Mouse (Mus musculus) adrenal gland, adult 2 months (tissue): ENCODE data around the gene Actb. TPM values are rescaled to one million over a fixed set of nuclear protein-coding genes. Genes with fewer than 3 reads are reported as not detected.
A peak's percentile ranks its signal among the peaks of the same experiment; 100 is the strongest.

Source experiments
- DNase-seq: peaks from one replicate; pipeline ENCODE4 v3.0.0; 2021
- polyA plus RNA-seq: library from polyadenylated mRNA; depleted of rRNA; stranded (reverse); fragments of >200 nt; gene quantifications from 2 replicates; pipeline ENCODE4 v1.2.3, GENCODE M21; 2012; rRNA removed
- total RNA-seq, 2 experiments: library from RNA; stranded (reverse); gene quantifications; 2 replicates each; pipeline ENCODE4 v1.2.3; 2021

The Actb gene
- total and polyA plus RNA-seq, 3 experiments, result 3,681 to 4,221 (median 3,786) TPM

DNA sequence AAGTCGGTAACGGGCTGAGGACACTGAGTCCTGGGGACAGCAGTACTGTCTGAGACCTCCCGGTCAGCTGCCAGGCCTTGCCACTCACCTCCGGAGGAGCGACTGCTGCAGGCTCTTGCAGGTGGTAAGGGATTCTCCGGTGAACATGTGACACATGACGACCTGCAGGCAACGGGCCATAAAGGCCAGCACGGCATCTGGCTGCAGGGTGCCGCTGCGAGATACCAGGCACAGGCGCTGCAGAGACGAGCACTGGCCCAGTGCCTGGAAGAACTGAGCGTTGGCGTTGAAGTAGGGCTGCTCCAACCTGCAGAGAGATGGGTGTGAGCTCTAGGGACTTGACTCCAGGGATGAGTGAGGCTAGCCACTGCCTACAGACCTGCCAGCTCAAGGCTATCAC, 28.0 kb downstream of the Actb start:
- no peak for DNase-seq

DNA sequence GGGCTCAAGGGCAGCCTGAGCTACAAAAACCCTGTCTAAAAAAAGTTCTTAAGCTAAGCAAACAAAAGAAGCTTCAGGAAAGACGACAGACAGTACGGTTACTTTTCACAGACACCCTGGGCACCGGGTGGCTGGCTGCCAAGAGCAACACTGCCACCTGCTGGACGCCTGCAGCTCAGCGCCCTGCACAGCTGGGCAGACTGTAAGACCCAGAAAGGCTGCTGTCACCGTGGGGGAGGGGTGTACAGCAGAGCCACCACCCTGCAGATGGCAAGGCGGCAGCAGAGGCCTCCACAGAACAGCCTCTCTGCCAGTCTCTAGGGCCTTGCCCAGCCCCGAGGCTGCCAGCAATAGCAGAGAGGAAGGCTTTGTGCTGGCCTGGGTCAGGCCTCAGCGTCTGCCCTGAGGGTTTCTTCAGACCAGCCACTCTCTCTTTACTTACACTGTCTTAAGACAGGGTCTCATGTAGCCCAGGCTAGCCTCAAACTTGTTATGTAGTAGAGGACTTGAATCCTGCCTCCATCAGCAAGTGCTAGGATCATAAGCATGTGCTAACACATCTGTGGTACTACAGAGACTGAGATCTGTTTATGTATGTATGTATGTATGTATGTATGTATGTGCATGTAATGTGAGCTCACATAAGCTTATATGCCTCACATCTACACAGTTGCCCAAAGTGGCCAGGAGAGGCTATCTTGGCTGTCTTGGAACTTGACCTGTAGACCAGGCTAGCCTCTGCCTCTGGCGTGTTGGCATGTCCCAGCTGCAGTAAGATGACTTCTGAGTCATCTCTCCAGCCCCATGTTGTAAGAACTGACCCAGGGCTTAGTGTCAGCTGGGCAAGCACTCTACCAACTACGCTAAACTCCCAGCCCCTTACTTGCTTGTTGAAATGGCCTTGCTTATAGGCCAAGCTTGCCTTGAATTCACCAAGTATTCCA, 28.9 kb downstream of the Actb start:
- peak; percentile 88 for DNase-seq

DNA sequence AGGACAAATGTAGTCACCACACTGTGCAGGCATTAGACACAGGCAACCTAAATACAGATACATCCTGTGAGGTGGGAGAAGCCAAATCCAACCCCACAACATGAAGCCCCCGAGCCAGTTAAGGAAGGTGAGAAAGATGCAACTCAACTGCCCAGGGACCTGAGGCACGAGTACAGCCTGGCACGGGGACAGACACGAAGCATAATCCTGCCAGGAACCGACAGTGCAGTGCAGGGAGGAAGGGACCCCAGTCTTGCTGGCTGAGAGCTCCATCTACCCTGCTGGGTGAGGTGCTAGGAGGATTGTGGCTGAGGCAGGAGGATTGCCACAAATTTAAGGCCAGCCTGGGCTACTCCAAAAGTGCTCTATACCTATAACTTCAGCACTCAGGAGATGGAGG, 29.7 kb downstream of the Actb start:
- no peak for DNase-seq

DNA sequence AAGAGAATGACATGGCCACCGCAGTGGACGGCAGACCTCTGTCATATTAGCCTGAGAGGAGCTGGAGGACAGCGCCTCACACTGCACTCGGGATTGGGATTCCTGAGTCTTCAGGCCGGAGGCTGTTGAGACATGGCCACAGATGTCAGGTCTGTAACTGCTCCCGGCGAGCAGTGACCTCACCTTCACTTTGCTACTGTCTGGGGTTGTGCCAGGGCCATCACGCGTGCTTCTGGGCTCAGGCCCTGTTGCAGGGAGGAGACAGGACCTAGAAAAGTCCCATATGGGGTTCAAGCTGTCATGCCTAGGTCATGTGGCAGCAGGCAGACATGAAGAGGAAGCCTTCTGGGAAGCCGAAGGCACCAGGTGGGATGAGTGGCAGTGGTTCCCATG, 31.0 kb downstream of the Actb start:
- DNase-seq, result no peak

DNA sequence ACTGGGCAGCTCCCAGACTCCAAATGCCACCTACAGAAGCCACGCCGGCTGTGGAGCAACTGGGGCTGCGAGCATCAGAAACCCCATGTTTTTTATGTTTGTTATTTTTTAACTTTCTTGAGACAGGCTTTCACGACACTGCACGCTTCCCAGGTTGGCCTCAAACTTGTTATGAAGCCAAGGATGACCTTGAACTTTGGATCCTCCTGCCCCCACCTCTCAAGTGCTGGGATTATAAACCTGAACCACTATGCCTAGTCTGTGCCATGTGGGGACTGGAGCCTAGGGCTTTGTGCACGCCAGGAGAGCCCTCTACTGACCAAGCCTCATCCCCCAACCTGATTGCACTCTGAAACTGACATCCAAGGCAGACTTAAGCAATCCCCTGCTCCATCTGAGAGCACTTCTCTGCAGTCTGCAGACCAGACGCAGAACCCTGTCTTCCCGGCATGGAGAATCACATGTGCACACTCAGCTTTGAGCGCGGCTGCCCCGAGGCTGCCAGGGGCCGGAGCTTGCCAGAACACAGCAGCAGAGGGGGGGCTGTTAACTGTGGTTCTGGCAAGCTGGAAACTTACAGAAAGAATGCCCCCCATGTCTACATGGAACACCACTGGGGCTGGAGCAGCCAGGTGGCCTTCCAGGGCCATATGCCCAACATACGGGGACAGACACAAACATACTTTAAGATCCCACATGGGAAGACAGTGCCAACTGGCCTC, 31.6 kb downstream of the Actb start:
- DNase-seq, result no peak

DNA sequence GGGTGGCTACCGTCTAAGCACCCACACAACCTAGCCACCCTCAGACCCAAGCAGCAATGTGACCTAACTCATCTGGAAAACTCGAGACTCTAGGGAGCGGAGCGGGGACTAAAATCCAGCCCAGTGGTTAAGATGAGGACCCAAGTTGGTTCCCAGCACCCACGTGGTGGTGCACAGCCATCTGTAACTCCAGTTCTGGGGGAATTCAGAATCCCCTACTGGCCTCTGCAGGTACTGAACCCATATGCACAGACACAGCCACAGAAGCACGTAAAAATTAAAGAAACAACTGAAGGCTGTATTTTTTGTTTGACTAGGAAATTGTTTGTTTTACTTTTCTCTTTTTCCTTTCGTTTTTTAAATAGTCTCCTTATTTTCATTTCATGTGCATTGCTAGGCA, 32.8 kb downstream of the Actb start:
- no peak for DNase-seq

DNA sequence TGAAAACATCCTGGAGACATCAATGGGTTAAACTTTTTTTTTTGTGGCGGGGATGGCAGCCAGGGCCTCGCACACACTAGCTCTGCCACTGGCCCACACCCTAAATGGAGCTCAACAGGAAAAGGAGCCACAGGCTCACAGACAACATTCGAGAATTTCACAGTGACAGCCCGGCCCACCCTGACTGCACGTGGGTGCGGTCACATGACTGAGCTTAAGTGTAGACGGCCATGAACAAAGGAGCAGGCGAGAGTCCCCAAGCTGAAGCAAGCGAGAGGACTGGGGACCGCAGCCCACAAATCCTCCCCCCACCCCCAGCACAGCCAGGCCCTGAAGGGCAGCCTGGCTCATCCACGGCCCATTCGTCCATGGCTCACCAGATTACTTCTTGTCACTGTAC, 34.8 kb downstream of the Actb start:
- DNase-seq, result no peak

DNA sequence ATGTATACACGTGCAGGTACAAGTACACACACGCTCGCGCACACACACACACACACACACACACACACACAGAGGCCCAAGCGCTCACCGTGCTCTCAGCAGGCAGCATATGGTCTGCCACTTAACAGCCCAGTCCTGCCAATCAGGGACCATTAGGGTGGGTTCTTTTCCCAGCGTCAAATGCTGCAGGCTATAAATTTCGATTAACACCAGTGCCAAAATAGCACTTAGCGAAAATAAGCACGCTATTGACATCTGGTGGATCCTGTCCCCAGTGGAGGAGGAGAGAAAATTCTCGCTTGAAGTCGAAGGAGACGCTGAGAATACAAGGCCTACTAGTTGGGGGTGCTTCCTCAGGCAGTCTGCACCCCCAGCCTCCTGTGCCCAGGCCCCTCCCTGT, 37.1 kb downstream of the Actb start:
- DNase-seq, result no peak

DNA sequence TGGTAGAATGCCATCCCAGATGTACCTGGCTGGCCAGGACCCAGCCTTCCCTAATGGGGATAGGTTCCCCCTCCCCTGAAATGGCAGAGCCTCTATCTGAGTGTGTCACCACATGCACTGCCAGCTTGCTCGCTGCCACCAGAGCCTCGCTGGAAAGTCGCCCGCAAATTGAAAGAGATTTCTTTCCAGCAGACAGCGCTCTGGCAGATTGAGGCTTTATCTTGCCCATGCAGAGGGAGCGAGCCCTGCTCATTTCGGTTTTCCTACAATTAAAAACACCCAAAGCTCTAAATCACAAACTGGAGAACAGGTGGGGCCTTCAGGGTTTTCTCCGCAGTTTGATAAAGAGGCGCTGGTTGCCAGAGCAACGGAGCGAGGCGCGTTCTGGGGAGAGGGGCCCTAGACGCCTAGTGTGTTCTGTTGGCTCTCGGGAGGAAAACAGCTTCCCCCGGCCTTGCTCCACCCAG, 48.8 kb downstream of the Actb start:
- DNase-seq, result peak; percentile 25

DNA sequence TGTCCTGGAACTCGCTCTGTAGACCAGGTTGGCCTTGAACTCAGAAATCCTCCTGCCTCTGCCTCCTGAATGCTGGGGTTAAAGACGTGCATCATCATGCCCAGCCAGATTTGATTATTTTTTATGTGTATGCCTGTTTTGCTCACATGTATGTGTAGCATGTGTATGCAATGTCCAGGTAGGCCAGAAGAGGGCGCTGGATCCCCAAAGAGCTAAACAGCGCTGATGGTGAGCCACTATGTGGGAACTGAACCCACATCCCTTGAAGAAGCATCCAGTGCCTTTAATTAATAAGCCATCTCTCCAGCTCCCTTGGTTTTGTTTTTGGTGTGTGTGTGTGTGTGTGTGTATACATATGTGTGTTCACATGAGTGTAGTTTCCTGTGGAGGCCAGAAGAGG, 50.1 kb downstream of the Actb start:
- DNase-seq, result no peak

DNA sequence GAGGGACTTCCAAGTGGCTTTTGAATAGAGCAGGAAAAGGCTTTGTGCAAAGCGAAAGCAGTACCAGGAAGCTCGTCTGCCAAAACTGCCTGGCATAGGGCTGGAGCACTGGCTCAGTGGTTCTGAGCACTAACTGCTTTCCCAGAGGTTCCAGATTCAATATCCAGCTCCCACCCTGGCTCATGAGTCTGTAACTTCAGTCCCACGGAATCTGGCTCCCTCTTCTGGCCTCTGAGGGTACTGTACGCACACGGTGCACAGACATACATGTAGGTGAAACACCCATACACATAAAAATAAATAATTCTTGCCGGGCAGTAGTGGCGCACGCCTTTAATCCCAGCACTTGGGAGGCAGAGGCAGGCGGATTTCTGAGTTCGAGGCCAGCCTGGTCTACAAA, 51.7 kb downstream of the Actb start:
- no peak for DNase-seq

DNA sequence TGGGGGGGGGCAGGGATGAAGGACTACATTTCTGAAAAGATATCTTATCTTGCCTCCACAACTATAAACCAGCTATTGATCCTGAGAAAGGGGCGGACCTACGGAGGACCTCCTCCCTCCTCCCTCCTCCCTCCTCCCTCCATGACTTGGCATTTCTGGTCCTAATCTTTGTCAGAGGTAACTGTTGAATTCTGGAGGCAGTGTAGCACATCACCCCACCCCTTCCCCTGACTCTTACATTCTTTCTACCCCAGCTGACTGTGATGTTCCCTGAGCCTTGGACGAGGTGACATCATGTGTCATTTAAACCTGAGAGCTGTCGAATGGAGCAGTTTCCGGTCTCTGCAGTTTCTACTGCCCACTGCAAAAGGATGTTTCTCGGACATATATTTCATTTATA, 53.0 kb downstream of the Actb start:
- DNase-seq, result no peak

Other genes starting within 250 kb of the Actb start
- 10 to 100 TPM; 20.9 to 32.0 TPM for gene Slc29a4, start 214.2 kb downstream of the Actb start, total RNA-seq
- 48.8 and 69.9 TPM in 2 replicates for gene Slc29a4, start 214.2 kb downstream of the Actb start, polyA plus RNA-seq
- 10 to 100 TPM; 58.6 to 72.1 TPM for gene Tnrc18, start 89.1 kb downstream of the Actb start, total RNA-seq
- 91.5 and 110 TPM in 2 replicates for gene Tnrc18, start 89.1 kb downstream of the Actb start, polyA plus RNA-seq
- gene Fbxl18, start 11.3 kb downstream of the Actb start, total RNA-seq, result 10 to 100 TPM in 1 of 2 experiments, 1 to 10 TPM in 1; 9.6 to 11.4 TPM
- 42.3 and 44.3 TPM in 2 replicates for gene Fbxl18, start 11.3 kb downstream of the Actb start, polyA plus RNA-seq
- gene Fscn1, start 53.6 kb upstream of the Actb start, total RNA-seq, result 10 to 100 TPM; 24.6 to 42.9 TPM
- gene Fscn1, start 53.6 kb upstream of the Actb start, polyA plus RNA-seq, result 129 and 134 TPM in 2 replicates
- gene Rnf216, start 206.2 kb upstream of the Actb start, total RNA-seq, result 10 to 100 TPM; 37.5 to 50.4 TPM
- gene Rnf216, start 206.2 kb upstream of the Actb start, polyA plus RNA-seq, result 40.3 and 47.6 TPM in 2 replicates
- not detected for gene Olfr718-ps1, start 240.8 kb upstream of the Actb start, total RNA-seq
- gene Olfr718-ps1, start 240.8 kb upstream of the Actb start, polyA plus RNA-seq, result not detected in 2 replicates